Mouse (Mus musculus) liver, embryonic 14.5 days (tissue): Measurements from ENCODE around the gene Gpi1.

Source experiments
- CTCF ChIP-seq: IDR thresholded peaks from 2 replicates; pipeline ENCODE4 v1.5.1; 2016; ENCODE audit warnings: antibody characterized with exemption, low read depth, control low read depth
- EP300 ChIP-seq: IDR thresholded peaks from 2 replicates; pipeline ENCODE4 v1.6.1; 2016; ENCODE audit warnings: antibody characterized with exemption, low read depth

- TF ChIP-seq CTCF (peak; percentile 70), EP300 (no peak)
Observed at GRCm38 (mm10) chr7:34230116-34230515, at the start of gene Gpi1.
